Mouse (Mus musculus) kidney, embryonic 15.5 days (tissue): Measurements from ENCODE around the gene Tmem260. TPM values are rescaled to one million over a fixed set of nuclear protein-coding genes. Genes with fewer than 3 reads are reported as not detected.

Experiments
- ATAC-seq: fragments of 200-750 bp; cut with Nextera tagmentation; replicated peaks from 2 replicates; pipeline ENCODE4 v1.8.0; 2017; ENCODE audit warnings: moderate TSS enrichment; ENCODE audit not compliant: low FRiP score
- H3K27ac ChIP-seq: fragments of 300-500 bp; sonication (generic); 2 replicates; pipeline ENCODE4 v1.5.1; 2015; ENCODE audit warnings: mild to moderate bottlenecking, inconsistent platforms
- H3K27me3 ChIP-seq: fragments of 300-500 bp; sonication (generic); 2 replicates; pipeline ENCODE4 v1.6.1; 2015; ENCODE audit warnings: inconsistent platforms
- H3K36me3 ChIP-seq: fragments of 300-500 bp; sonication (generic); 2 replicates; pipeline ENCODE4 v1.6.1; 2015; ENCODE audit warnings: inconsistent platforms
- H3K4me1 ChIP-seq: fragments of 300-500 bp; sonication (generic); 2 replicates; pipeline ENCODE4 v1.6.1; 2015; ENCODE audit warnings: inconsistent platforms
- H3K4me2 ChIP-seq: fragments of 300-500 bp; sonication (generic); 2 replicates; pipeline ENCODE4 v1.6.1; 2015; ENCODE audit warnings: moderate library complexity, mild to moderate bottlenecking, inconsistent platforms
- H3K4me3 ChIP-seq: fragments of 300-500 bp; sonication (generic); replicated peaks from 2 replicates; pipeline ENCODE4 v1.5.1; 2015; ENCODE audit warnings: mild to moderate bottlenecking, inconsistent platforms
- H3K9ac ChIP-seq: fragments of 300-500 bp; sonication (generic); 2 replicates; pipeline ENCODE4 v1.6.1; 2015; ENCODE audit warnings: mild to moderate bottlenecking, inconsistent platforms
- H3K9me3 ChIP-seq: fragments of 300-500 bp; sonication (generic); replicated peaks from 2 replicates; pipeline ENCODE4 v1.6.1; 2016; ENCODE audit warnings: inconsistent platforms
- WGBS: fragments of 180-500 bp; shearing (Covaris S2); methylation state at CpG from one replicate; pipeline ENCODE4 v1.1.7; 2015; ENCODE audit warnings: mixed read lengths; 5-methylcytosine and 5-hydroxymethylcytosine counted together
- polyA plus RNA-seq: library from polyadenylated mRNA; unstranded; fragments of >200 nt; fragmentation: Nextera tagmentation; extraction: Ambion mirVana; gene quantifications from 2 replicates; pipeline ENCODE4 v1.2.1, GENCODE M21; 2015

Tmem260 gene
- polyA plus RNA-seq, 1 experiment from 2014 or later, result 20.4 TPM

- no peak overlapping the region for H3K9ac ChIP-seq
- H3K4me1 ChIP-seq, result no peaks in the 10 kb centered on the region
- H3K27ac ChIP-seq, result no peak overlapping the region
- H3K4me3 ChIP-seq, result no peak overlapping the region
- 3% methylated on average over 1 of the region's 1 CpGs for WGBS
- ATAC-seq, result no peak
- H3K36me3 ChIP-seq, result no peaks in the 10 kb centered on the region
- peaks cover 15% of the 10 kb centered on the region for H3K27me3 ChIP-seq
- no peak overlapping the region for H3K4me2 ChIP-seq
- H3K9me3 ChIP-seq, result no peaks in the 10 kb centered on the region
Observed at GRCm38 (mm10) chr14:48523361-48523760, 77.4 kb downstream of the Tmem260 start.

- Histone ChIP-seq H3K9me3 (no peaks in the 10 kb centered on the region), H3K4me3 (no peak overlapping the region), H3K4me2 (no peak overlapping the region), H3K27me3 (peaks cover 18% of the 10 kb centered on the region), H3K36me3 (no peaks in the 10 kb centered on the region), H3K27ac (no peak overlapping the region), H3K9ac (no peak overlapping the region), H3K4me1 (no peaks in the 10 kb centered on the region)
- no peak for ATAC-seq
- 56% methylated on average over 9 of the region's 9 CpGs for WGBS
Observed at GRCm38 (mm10) chr14:48524135-48524534, 78.2 kb downstream of the Tmem260 start.

DNA sequence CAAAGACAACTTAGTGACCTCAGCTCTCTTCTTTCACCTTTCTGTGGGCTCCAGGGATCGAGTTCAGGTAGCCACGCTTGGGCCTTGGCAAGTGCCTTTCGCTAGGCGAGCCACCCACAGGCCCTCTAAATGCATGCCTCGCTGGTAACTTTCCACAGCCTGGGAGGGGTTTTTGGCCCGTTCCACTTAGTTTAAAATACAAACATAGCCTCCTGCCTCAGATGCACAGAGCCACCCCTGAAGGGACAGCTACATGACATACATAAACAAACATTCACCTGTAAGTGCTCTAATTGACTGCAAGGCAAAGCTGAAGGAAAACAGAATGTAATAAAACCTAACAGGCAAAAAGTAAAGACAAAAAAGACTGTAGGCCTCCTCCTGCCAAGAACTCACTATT is 79.1 kb downstream of the Tmem260 start:
- peak; percentile 60; the same call in 1 of the 2 replicates for ATAC-seq
- H3K4me1 ChIP-seq, result no peaks in the 10 kb centered on the region

DNA sequence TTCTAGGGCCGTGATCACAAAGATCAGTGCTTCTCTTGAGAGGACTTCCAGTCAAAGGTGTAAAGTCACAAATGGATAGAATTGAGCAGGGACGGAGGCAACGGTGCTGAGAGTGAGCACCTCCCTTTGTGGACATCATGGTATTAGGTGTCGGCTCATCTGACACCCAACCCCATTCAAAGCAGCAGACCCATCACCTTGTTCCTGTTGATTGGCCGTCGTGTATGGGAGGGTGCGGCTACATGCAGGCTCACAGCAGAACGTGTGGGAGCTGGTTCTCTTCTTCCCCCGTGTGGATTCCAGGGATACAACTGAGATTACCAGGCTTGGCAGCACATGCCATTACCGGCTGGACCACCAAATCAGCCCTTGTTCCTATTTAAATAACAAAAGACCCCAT is 84.7 kb downstream of the Tmem260 start:
- no peak overlapping the region for H3K4me2 ChIP-seq
- 23% methylated on average over 10 of the region's 10 CpGs for WGBS
- no peaks in the 10 kb centered on the region for H3K4me1 ChIP-seq
- peak; percentile 71 for ATAC-seq
- no peaks in the 10 kb centered on the region for H3K36me3 ChIP-seq
- no peak overlapping the region for H3K4me3 ChIP-seq
- H3K9me3 ChIP-seq, result no peaks in the 10 kb centered on the region
- H3K9ac ChIP-seq, result no peak overlapping the region
- H3K27me3 ChIP-seq, result peaks cover 9% of the 10 kb centered on the region; the same call in 1 of the 2 replicates
- no peak overlapping the region for H3K27ac ChIP-seq

More for the DNA sequence above, 79.1 kb downstream of the Tmem260 start:
- 30% methylated on average over 6 of the region's 6 CpGs for WGBS
- Histone ChIP-seq H3K9ac (no peak overlapping the region), H3K9me3 (no peaks in the 10 kb centered on the region), H3K27me3 (peaks cover 20% of the 10 kb centered on the region), H3K4me3 (no peak overlapping the region), H3K27ac (no peak overlapping the region), H3K36me3 (no peaks in the 10 kb centered on the region), H3K4me2 (no peak overlapping the region)

- WGBS, result 83% methylated on average over 14 of the region's 14 CpGs
- peak; percentile 56; the same call in 1 of the 2 replicates for ATAC-seq
- no peak overlapping the region for H3K9ac ChIP-seq
Observed at GRCm38 (mm10) chr14:48537795-48538766, 92.2 kb downstream of the Tmem260 start.

DNA sequence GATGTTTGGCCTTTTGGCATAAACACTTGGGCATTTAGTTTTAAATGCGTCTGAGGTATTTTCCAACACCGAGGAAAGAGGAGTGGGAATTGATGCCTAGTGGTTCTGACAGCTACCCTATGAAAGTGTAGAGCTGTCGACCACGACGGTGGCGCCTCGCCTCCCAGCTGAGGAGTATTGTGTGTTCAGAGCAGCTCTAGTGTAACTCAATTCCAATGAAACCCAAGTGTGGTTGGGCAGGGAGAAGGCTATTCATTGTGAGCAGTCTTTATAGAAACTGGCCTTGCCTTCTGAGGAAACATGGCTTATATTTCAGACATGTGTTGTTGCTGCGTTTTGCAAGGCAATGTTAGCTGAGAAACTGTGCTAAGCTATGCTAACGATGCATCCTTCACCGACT is 99.2 kb downstream of the Tmem260 start:
- no peak overlapping the region for H3K4me3 ChIP-seq

More at GRCm38 (mm10) chr14:48537795-48538766, 92.2 kb downstream of the Tmem260 start:
- H3K27me3 ChIP-seq, result peaks cover 8% of the 10 kb centered on the region
- H3K9me3 ChIP-seq, result no peaks in the 10 kb centered on the region
- H3K27ac ChIP-seq, result no peak overlapping the region
- no peak overlapping the region for H3K4me3 ChIP-seq
- no peaks in the 10 kb centered on the region for H3K4me1 ChIP-seq
- H3K4me2 ChIP-seq, result no peak overlapping the region
- no peaks in the 10 kb centered on the region for H3K36me3 ChIP-seq

DNA sequence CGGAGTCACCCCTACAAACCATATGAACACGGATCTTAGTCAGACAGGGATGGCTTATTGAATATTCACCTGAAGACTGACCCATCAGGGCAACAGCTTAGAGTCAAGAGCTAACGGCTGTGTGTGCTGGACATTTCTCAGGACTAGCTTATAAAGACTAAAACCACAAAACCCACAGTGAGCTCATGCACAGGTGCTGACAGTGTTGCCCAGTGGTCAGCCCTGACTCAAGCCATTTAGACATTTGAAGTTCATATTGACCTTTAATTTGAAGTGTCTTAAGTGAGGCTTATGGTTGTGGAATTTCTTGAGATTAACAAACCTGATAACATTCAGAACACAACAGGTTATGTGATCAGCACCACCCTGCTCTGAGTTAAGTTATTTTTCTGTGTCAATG is 100.1 kb downstream of the Tmem260 start:
- H3K9me3 ChIP-seq, result no peaks in the 10 kb centered on the region
- ATAC-seq, result no peak
- 89% methylated on average over 3 of the region's 3 CpGs for WGBS
- H3K27ac ChIP-seq, result no peak overlapping the region
- H3K4me2 ChIP-seq, result no peak overlapping the region
- H3K4me3 ChIP-seq, result no peak overlapping the region
- H3K36me3 ChIP-seq, result no peaks in the 10 kb centered on the region
- H3K27me3 ChIP-seq, result peaks cover 7% of the 10 kb centered on the region; the same call in 1 of the 2 replicates
- no peak overlapping the region for H3K9ac ChIP-seq
- H3K4me1 ChIP-seq, result no peaks in the 10 kb centered on the region

More for the DNA sequence above, 99.2 kb downstream of the Tmem260 start:
- Histone ChIP-seq H3K4me2 (no peak overlapping the region), H3K27ac (no peak overlapping the region), H3K4me1 (no peaks in the 10 kb centered on the region), H3K36me3 (no peaks in the 10 kb centered on the region), H3K27me3 (peaks cover 7% of the 10 kb centered on the region; the same call in 1 of the 2 replicates), H3K9me3 (no peaks in the 10 kb centered on the region), H3K9ac (no peak overlapping the region)
- WGBS, result 57% methylated on average over 10 of the region's 10 CpGs
- no peak for ATAC-seq

DNA sequence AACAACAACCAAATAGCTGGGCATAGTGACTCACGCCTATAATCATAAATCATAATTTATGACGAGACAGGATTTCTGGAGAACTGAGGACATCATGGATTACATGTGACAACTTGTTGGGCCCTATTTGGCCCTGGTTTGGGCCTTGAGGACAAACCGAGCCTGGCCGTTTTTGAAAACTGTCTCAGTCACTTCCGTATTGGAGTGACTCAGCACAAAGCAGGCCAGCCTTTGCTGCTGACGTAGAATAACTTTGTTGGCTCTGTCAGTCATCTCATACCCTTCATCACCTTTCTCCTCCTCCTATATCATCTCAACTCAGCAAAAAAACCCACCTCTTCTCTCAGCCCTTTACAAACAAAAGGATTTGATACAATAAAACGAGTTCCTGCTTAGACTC is 103.8 kb downstream of the Tmem260 start:
- no peaks in the 10 kb centered on the region for H3K4me1 ChIP-seq
- WGBS, result 82% methylated on average over 7 of the region's 7 CpGs
- H3K4me2 ChIP-seq, result no peak overlapping the region
- ATAC-seq, result no peak
- H3K36me3 ChIP-seq, result no peaks in the 10 kb centered on the region
- H3K4me3 ChIP-seq, result no peak overlapping the region
- no peak overlapping the region for H3K27ac ChIP-seq
- no peaks in the 10 kb centered on the region for H3K27me3 ChIP-seq
- no peak overlapping the region for H3K9ac ChIP-seq
- H3K9me3 ChIP-seq, result no peaks in the 10 kb centered on the region

DNA sequence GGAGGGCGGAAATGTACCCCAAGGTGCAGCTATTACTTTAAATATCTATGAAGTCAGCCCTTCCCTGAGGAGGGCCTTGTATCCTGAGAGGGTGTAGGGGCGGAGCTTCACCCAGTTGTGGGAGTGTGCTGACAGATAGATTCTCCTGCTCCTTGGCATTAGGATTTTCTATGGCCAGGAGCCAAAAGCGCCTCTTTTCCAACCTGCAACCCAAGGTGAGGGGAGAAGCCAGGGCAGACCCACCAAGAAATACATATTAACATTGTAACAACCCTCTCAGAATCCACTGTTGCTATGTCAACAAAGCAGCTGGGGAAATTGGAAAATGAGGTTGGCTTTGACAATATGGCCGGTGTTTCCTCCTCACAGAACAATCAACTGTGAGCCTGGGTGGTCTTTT is 107.3 kb downstream of the Tmem260 start:
- Histone ChIP-seq H3K9ac (no peak overlapping the region), H3K4me1 (no peaks in the 10 kb centered on the region), H3K4me2 (no peak overlapping the region), H3K27me3 (no peaks in the 10 kb centered on the region), H3K27ac (no peak overlapping the region), H3K9me3 (no peaks in the 10 kb centered on the region), H3K36me3 (no peaks in the 10 kb centered on the region), H3K4me3 (no peak overlapping the region)
- ATAC-seq, result no peak
- WGBS, result 81% methylated on average over 4 of the region's 4 CpGs

- Histone ChIP-seq H3K27me3 (no peaks in the 10 kb centered on the region), H3K4me1 (no peaks in the 10 kb centered on the region), H3K9me3 (no peaks in the 10 kb centered on the region), H3K27ac (no peak overlapping the region), H3K9ac (no peak overlapping the region), H3K4me2 (no peak overlapping the region), H3K36me3 (no peaks in the 10 kb centered on the region), H3K4me3 (no peak overlapping the region)
- ATAC-seq, result no peak
- WGBS, result 87% methylated on average over 9 of the region's 9 CpGs
Observed at GRCm38 (mm10) chr14:48553754-48554153, 107.8 kb downstream of the Tmem260 start.

GRCm38 (mm10) chr14:48558975-48559374 is 113.1 kb downstream of the Tmem260 start:
- no peak for ATAC-seq
- no peak overlapping the region for H3K27ac ChIP-seq
- H3K4me2 ChIP-seq, result no peak overlapping the region
- no peaks in the 10 kb centered on the region for H3K27me3 ChIP-seq
- 73% methylated on average over 4 of the region's 4 CpGs for WGBS
- H3K4me1 ChIP-seq, result no peaks in the 10 kb centered on the region
- H3K36me3 ChIP-seq, result no peaks in the 10 kb centered on the region
- H3K9ac ChIP-seq, result no peak overlapping the region
- H3K4me3 ChIP-seq, result no peak overlapping the region
- H3K9me3 ChIP-seq, result no peaks in the 10 kb centered on the region

- WGBS, result 72% methylated on average over 7 of the region's 7 CpGs
- H3K36me3 ChIP-seq, result no peaks in the 10 kb centered on the region
- ATAC-seq, result no peak
Observed at GRCm38 (mm10) chr14:48559736-48560135, 113.8 kb downstream of the Tmem260 start.

More at GRCm38 (mm10) chr14:48559736-48560135, 113.8 kb downstream of the Tmem260 start:
- Histone ChIP-seq H3K4me3 (no peak overlapping the region), H3K9me3 (no peaks in the 10 kb centered on the region), H3K9ac (no peak overlapping the region), H3K4me1 (no peaks in the 10 kb centered on the region), H3K27me3 (no peaks in the 10 kb centered on the region), H3K27ac (no peak overlapping the region), H3K4me2 (no peak overlapping the region)
